Mouse (Mus musculus): ENCODE data around the gene Emb. TPM values are rescaled to one million over a fixed set of nuclear protein-coding genes. Genes with fewer than 3 reads are reported as not detected.

Gene Emb
- total RNA-seq, 2 experiments from 2014 or later: 30.4 to 35.0 TPM

Other genes with a start within 250 kb of the Emb start
- 10 to 100 TPM in 1 of 2 experiments, 1 to 10 TPM in 1; 9.0 to 14.4 TPM for gene Parp8, start 183.0 kb upstream of the Emb start, total RNA-seq (2021)
- under 1 TPM; 0.15 to 0.18 TPM for gene Gm17509, start 12.5 kb downstream of the Emb start, total RNA-seq (2021)